Mouse (Mus musculus): Measurements from ENCODE around the gene Vasp.
A peak's percentile ranks its signal among the peaks of the same experiment; 100 is the strongest.

Gene Vasp

GRCm38 (mm10) chr7:19271238-19272172, at the start of gene Vasp:
Vasp (minus strand) TSS chr7:19271817.
- peak; percentile 87 to 89 for DNase-seq (ENCODE audit: low spot score in 2 of 2)

GRCm38 (mm10) chr7:19320637-19321036, 49.0 kb upstream of the Vasp start:
- no peak for DNase-seq (ENCODE audit: low spot score in 2 of 2)

- DNase-seq (ENCODE audit: low spot score in 2 of 2): peak; percentile 91 to 96
Observed at GRCm38 (mm10) chr7:19319906-19320305, 48.3 kb upstream of the Vasp start.

- no peak for DNase-seq (ENCODE audit: low spot score in 2 of 2)
Observed at GRCm38 (mm10) chr7:19319458-19319857, 47.8 kb upstream of the Vasp start.

- no peak for DNase-seq (ENCODE audit: low spot score in 2 of 2)
Observed at GRCm38 (mm10) chr7:19318676-19319075, 47.1 kb upstream of the Vasp start.

GRCm38 (mm10) chr7:19318201-19318600, 46.6 kb upstream of the Vasp start:
- no peak for DNase-seq (ENCODE audit: low spot score in 2 of 2)

GRCm38 (mm10) chr7:19316451-19317161, 45.0 kb upstream of the Vasp start:
- DNase-seq (ENCODE audit: low spot score in 2 of 2): no peak

GRCm38 (mm10) chr7:19314033-19314432, 42.4 kb upstream of the Vasp start:
- no peak for DNase-seq (ENCODE audit: low spot score in 2 of 2)

- DNase-seq (ENCODE audit: low spot score in 2 of 2): no peak
Observed at GRCm38 (mm10) chr7:19311991-19312390, 40.4 kb upstream of the Vasp start.

- DNase-seq (ENCODE audit: low spot score in 2 of 2): peak; percentile 95 to 97
Observed at GRCm38 (mm10) chr7:19309884-19310641, 38.4 kb upstream of the Vasp start, which contains the start of gene Fosb. Fosb (minus strand) TSS chr7:19310051.

GRCm38 (mm10) chr7:19309278-19309883, 37.8 kb upstream of the Vasp start:
- no peak for DNase-seq (ENCODE audit: low spot score in 2 of 2)

- DNase-seq (ENCODE audit: low spot score in 2 of 2): peak; percentile 96 to 98
Observed at GRCm38 (mm10) chr7:19308454-19309277, 37.0 kb upstream of the Vasp start.

- peak; percentile 57 to 75 for DNase-seq (ENCODE audit: low spot score in 2 of 2)
Observed at GRCm38 (mm10) chr7:19307739-19308453, 36.3 kb upstream of the Vasp start.

- DNase-seq (ENCODE audit: low spot score in 2 of 2): no peak
Observed at GRCm38 (mm10) chr7:19306819-19307738, 35.5 kb upstream of the Vasp start.

- DNase-seq (ENCODE audit: low spot score in 2 of 2): no peak
Observed at GRCm38 (mm10) chr7:19305796-19306765, 34.5 kb upstream of the Vasp start.

GRCm38 (mm10) chr7:19305413-19305735, 33.8 kb upstream of the Vasp start:
- DNase-seq (ENCODE audit: low spot score in 2 of 2): no peak

- no peak for DNase-seq (ENCODE audit: low spot score in 2 of 2)
Observed at GRCm38 (mm10) chr7:19304501-19305412, 33.1 kb upstream of the Vasp start.
